Mouse (Mus musculus): ENCODE results near the gene Raet1e.
"Not testable (repeated sequence)": the region's sequence is repeated elsewhere in the genome, so short reads cannot be mapped to it uniquely, and the experiment has no call there.

Gene Raet1e

GRCm38 (mm10) chr10:22158310-22158999 lies at the start of gene Raet1e, which contains the start of gene H60b:
Raet1e (plus strand) TSS chr10:22158569.
H60b (plus strand) TSS chr10:22158586.
- not testable (repeated sequence) for DNase-seq (ENCODE audit: low spot score in 2 of 2)

GRCm38 (mm10) chr10:22140665-22141280 lies 17.6 kb upstream of the Raet1e start:
- DNase-seq (ENCODE audit: low spot score in 2 of 2), result peak; percentile 40 to 43

- DNase-seq (ENCODE audit: low spot score in 2 of 2), result peak; percentile 41 to 51
Observed at GRCm38 (mm10) chr10:22142194-22142593, 16.2 kb upstream of the Raet1e start.

GRCm38 (mm10) chr10:22142926-22143325 lies 15.4 kb upstream of the Raet1e start:
- DNase-seq (ENCODE audit: low spot score in 2 of 2), result no peak

GRCm38 (mm10) chr10:22148441-22149072 lies 9.8 kb upstream of the Raet1e start:
- DNase-seq (ENCODE audit: low spot score in 2 of 2), result peak; percentile 79 to 83

GRCm38 (mm10) chr10:22149073-22149690 lies 9.2 kb upstream of the Raet1e start, which contains the start of gene E030030I06Rik:
E030030I06Rik (minus strand) TSS chr10:22149270.
- DNase-seq (ENCODE audit: low spot score in 2 of 2), result no peak

- no peak for DNase-seq (ENCODE audit: low spot score in 2 of 2)
Observed at GRCm38 (mm10) chr10:22149691-22150465, 8.5 kb upstream of the Raet1e start.

GRCm38 (mm10) chr10:22150593-22150992 lies 7.8 kb upstream of the Raet1e start:
- DNase-seq (ENCODE audit: low spot score in 2 of 2), result no peak

GRCm38 (mm10) chr10:22151056-22151862 lies 7.1 kb upstream of the Raet1e start:
- DNase-seq (ENCODE audit: low spot score in 2 of 2), result peak in 1 of 2 experiments; percentile 8

GRCm38 (mm10) chr10:22151863-22152640 lies 6.3 kb upstream of the Raet1e start:
- not testable (repeated sequence) for DNase-seq (ENCODE audit: low spot score in 2 of 2)

GRCm38 (mm10) chr10:22153147-22153690 lies 5.2 kb upstream of the Raet1e start:
- not testable (repeated sequence) for DNase-seq (ENCODE audit: low spot score in 2 of 2)

- not testable (repeated sequence) for DNase-seq (ENCODE audit: low spot score in 2 of 2)
Observed at GRCm38 (mm10) chr10:22154127-22154526, 4.2 kb upstream of the Raet1e start.

- no peak for DNase-seq (ENCODE audit: low spot score in 2 of 2)
Observed at GRCm38 (mm10) chr10:22154871-22155799, 3.2 kb upstream of the Raet1e start.

GRCm38 (mm10) chr10:22159131-22159561 lies 777 bp downstream of the Raet1e start:
- no peak for DNase-seq (ENCODE audit: low spot score in 2 of 2)

GRCm38 (mm10) chr10:22159581-22160140 lies 1.3 kb downstream of the Raet1e start:
- DNase-seq (ENCODE audit: low spot score in 2 of 2), result no peak

- not testable (repeated sequence) for DNase-seq (ENCODE audit: low spot score in 2 of 2)
Observed at GRCm38 (mm10) chr10:22163279-22163678, 4.9 kb downstream of the Raet1e start.

GRCm38 (mm10) chr10:22163705-22164583 lies 5.6 kb downstream of the Raet1e start:
- peak; percentile 51 to 58 for DNase-seq (ENCODE audit: low spot score in 2 of 2)
